Mouse (Mus musculus) left cerebral cortex, postnatal 10 days (tissue): Measurements from ENCODE around the gene Mpl. TPM values are rescaled to one million over a fixed set of nuclear protein-coding genes. Genes with fewer than 3 reads are reported as not detected.

ENCODE experiments used
- DNase-seq, 2 experiments: peaks; one replicate each; pipeline ENCODE4 v3.0.0; 2021 to 2022; ENCODE audit warnings: low spot score in 2 of 2, mixed read lengths in 1 of 2; ENCODE audit errors: extremely low spot score in 1 of 2
- intact Hi-C: fragments of 180-260 bp; cut with DNase I; formaldehyde crosslinking; loops from one replicate; pipeline ENCODE4 v1.15.1; 2025
- total RNA-seq, 2 experiments: library from RNA; stranded (reverse); gene quantifications; 2 replicates each; pipeline ENCODE4 v1.2.3; 2021

The Mpl gene
- total RNA-seq, 2 experiments from 2014 or later: 0.12 TPM; not detected in 1

GRCm38 (mm10) chr4:118395289-118395688 is 62.0 kb downstream of the Mpl start:
- intact Hi-C loops: no loop called here
- DNase-seq: no peak

GRCm38 (mm10) chr4:118394505-118394904 is 62.8 kb downstream of the Mpl start:
- no peak for DNase-seq

More at GRCm38 (mm10) chr4:118394505-118394904, 62.8 kb downstream of the Mpl start:
- intact Hi-C loops: no loop called here

Other genes starting within 250 kb of the Mpl start
- 100 to 1,000 TPM; 176 to 196 TPM for gene Ptprf, start 166.1 kb downstream of the Mpl start, total RNA-seq
- gene Szt2, start 48.2 kb downstream of the Mpl start, total RNA-seq: 10 to 100 TPM; 36.1 to 36.6 TPM
- gene Med8, start 48.2 kb downstream of the Mpl start, total RNA-seq: 10 to 100 TPM; 67.9 to 72.2 TPM
- 10 to 100 TPM; 17.2 to 18.4 TPM for gene Elovl1, start 29.4 kb downstream of the Mpl start, total RNA-seq
- 1 to 10 TPM; 3.3 to 3.9 TPM for gene Cdc20, start 20.2 kb downstream of the Mpl start, total RNA-seq
- 10 to 100 TPM; 13.6 to 13.7 TPM for gene Tie1, start 32.5 kb upstream of the Mpl start, total RNA-seq
- not detected for gene 2610528J11Rik, start 69.5 kb upstream of the Mpl start, total RNA-seq
- gene Tmem125, start 86.5 kb upstream of the Mpl start, total RNA-seq: 1 to 10 TPM; 1.5 to 1.8 TPM
- gene Cfap57, start 163.3 kb upstream of the Mpl start, total RNA-seq: 1 to 10 TPM in 1 of 2 experiments, under 1 TPM in 1; 0.90 to 1.1 TPM
- gene Ebna1bp2, start 163.3 kb upstream of the Mpl start, total RNA-seq: 10 to 100 TPM; 48.3 to 54.4 TPM
- gene Olfr62, start 201.4 kb upstream of the Mpl start, total RNA-seq: not detected
- not detected for gene Olfr1342, start 235.2 kb upstream of the Mpl start, total RNA-seq
- not detected for gene Olfr1341, start 246.0 kb upstream of the Mpl start, total RNA-seq